In the genomic region with DNA sequence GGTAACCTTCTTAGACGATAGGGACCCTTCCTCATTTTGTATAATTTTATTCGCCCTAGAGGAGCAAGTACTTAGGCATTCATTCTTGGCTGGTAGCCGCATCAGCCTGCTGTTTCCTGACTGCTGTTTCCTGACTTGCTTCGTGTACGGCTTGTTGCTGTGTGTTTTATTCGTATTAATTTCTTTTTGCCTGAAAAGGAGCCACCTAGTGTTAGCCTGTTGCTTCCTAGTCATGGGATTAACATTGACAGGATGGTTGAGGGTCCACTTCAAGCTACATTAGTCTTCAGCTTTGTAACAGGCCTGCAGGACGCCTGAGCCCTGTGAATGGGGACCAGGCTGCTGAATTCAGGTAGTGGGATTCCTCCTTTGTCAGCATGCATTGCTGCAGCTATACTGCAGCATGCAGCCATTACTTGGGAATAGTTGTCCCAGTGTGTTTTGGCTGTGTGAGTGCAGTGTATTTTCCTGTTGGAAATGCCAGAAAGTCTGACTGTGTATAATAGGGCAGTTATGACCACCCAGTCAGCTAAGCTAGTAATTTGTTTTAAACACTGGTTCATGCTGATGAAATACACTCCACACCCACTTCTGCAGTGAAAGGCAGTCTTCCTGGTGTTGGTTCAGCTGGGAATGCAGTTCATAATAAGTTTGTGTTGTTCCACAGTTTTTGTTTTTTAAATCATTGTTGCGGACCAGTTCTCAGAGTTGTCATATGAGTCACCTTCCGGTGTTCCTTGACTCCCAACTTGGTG, we compare ENCODE assay signal across 12 mouse cellular contexts. TPM values are rescaled to one million over a fixed set of nuclear protein-coding genes. Genes with fewer than 3 reads are reported as not detected.
A peak's percentile ranks its signal among the peaks of the same experiment; 100 is the strongest.
DNase-seq lines count a peak whose midpoint lies in the region; ATAC-seq and TF ChIP-seq lines count a peak whose summit lies in the region.
"Had no signal": no experiment of that assay in that cellular context is flagged by ENCODE, and none has a peak within 500 bp of the region (broad histone marks: within the 10 kb centered on the region; RNA-seq: fewer than 3 reads in every experiment).

No protein-coding gene starts in this region.

- TF ChIP-seq EP300 in stomach, postnatal 0 days (optimal IDR thresholded peaks at IDR 0.05): no peak

- H3K27ac ChIP-seq in heart, embryonic 15.5 days: peak overlapping the region; percentile 39; the same call in 1 of the 2 replicates
- H3K27ac ChIP-seq in thymus, adult 2 months (ENCODE audit: control insufficient read depth, insufficient read depth, low read length): 0 out of 2 replicates have a peak overlapping the region, but pooled peaks have one; percentile 7
- no peak overlapping the region for H3K27ac ChIP-seq in intestine, postnatal 0 days (ENCODE audit: low read depth, low read length)
- peak overlapping the region; percentile 83 for H3K27ac ChIP-seq in stomach, postnatal 0 days (replicated peaks)
- H3K27ac ChIP-seq: hindbrain, embryonic 14.5 days had no signal

- intact Hi-C loops in heart, postnatal 36 days (cut with DNase I): no loop called here

- DNase-seq in heart, postnatal 36 days: no peak
- DNase-seq in thymus, adult 2 months: no peak
- no peak for DNase-seq in thymus, postnatal 4 days
- DNase-seq in stomach, postnatal 0 days (ENCODE audit: low spot score): peak; percentile 13
- no peak for DNase-seq in cerebellum, postnatal 10 days
- no peak for DNase-seq in embryo, embryonic 10 days (ENCODE audit: low spot score)
- DNase-seq: adrenal gland, postnatal 10 days; cerebellum, postnatal 14 days had no signal

- peaks cover 55% of the 10 kb centered on the region for H3K4me1 ChIP-seq in heart, embryonic 15.5 days (replicated peaks)
- peaks cover 30% of the 10 kb centered on the region for H3K4me1 ChIP-seq in thymus, adult 2 months (replicated peaks; ENCODE audit: control insufficient read depth, insufficient read depth, low read length)
- H3K4me1 ChIP-seq in intestine, postnatal 0 days (replicated peaks; ENCODE audit: control insufficient read depth, insufficient read depth, low read length): peaks cover 9% of the 10 kb centered on the region
- H3K4me1 ChIP-seq in stomach, postnatal 0 days (replicated peaks; ENCODE audit: control insufficient read depth, insufficient read depth): peaks cover 21% of the 10 kb centered on the region

- H3K27me3 ChIP-seq in heart, embryonic 15.5 days: no peaks in the 10 kb centered on the region
- no peaks in the 10 kb centered on the region for H3K27me3 ChIP-seq in thymus, adult 2 months (ENCODE audit: control insufficient read depth, insufficient read depth, low read length)
- H3K27me3 ChIP-seq in intestine, postnatal 0 days (replicated peaks; ENCODE audit: control insufficient read depth, insufficient read depth, low read length): no peaks in the 10 kb centered on the region
- H3K27me3 ChIP-seq in stomach, postnatal 0 days (ENCODE audit: control insufficient read depth, insufficient read depth, low read length): no peaks in the 10 kb centered on the region

- no peak overlapping the region for H3K4me3 ChIP-seq in heart, embryonic 15.5 days
- no peak overlapping the region for H3K4me3 ChIP-seq in thymus, adult 2 months (ENCODE audit: control insufficient read depth, insufficient read depth, low read length)
- H3K4me3 ChIP-seq in intestine, postnatal 0 days (ENCODE audit: low read depth, low read length): no peak overlapping the region
- no peak overlapping the region for H3K4me3 ChIP-seq in stomach, postnatal 0 days (ENCODE audit: low read depth, low read length)

- H3K9ac ChIP-seq in heart, embryonic 15.5 days: no peak overlapping the region
- H3K9ac ChIP-seq in intestine, postnatal 0 days (ENCODE audit: low read depth, low read length): no peak overlapping the region
- no peak overlapping the region for H3K9ac ChIP-seq in stomach, postnatal 0 days (ENCODE audit: low read length)
- H3K9ac ChIP-seq: hindbrain, embryonic 14.5 days had no signal

- no peak for ATAC-seq in heart, embryonic 15.5 days (replicated peaks; ENCODE audit: insufficient number of reproducible peaks, insufficient read depth, low FRiP score, low read depth)
- ATAC-seq in intestine, postnatal 0 days: no peak
- peak; percentile 55 for ATAC-seq in stomach, postnatal 0 days (ENCODE audit: low FRiP score, low TSS enrichment)
- ATAC-seq: forebrain, embryonic 16.5 days had no signal

- no peak overlapping the region for H3K4me2 ChIP-seq in heart, embryonic 15.5 days
- H3K4me2 ChIP-seq in intestine, postnatal 0 days (replicated peaks; ENCODE audit: low read depth): no peak overlapping the region
- H3K4me2 ChIP-seq in stomach, postnatal 0 days (replicated peaks; ENCODE audit: low read depth): no peak overlapping the region
- H3K4me2 ChIP-seq: hindbrain, embryonic 14.5 days had no signal

- TF ChIP-seq CTCF in thymus, adult 2 months (IDR thresholded peaks at IDR 0.05; ENCODE audit: borderline replicate concordance, control insufficient read depth, extremely low read depth, insufficient read depth, low read length, poor library complexity): no peak
- peak; percentile 40; the same call in 1 of the 2 replicates for TF ChIP-seq CTCF in intestine, postnatal 0 days (IDR thresholded peaks at IDR 0.05; ENCODE audit: low read depth)
- TF ChIP-seq CTCF in stomach, postnatal 0 days (IDR thresholded peaks at IDR 0.05; ENCODE audit: low read depth): peak; percentile 50

- H3K36me3 ChIP-seq in heart, embryonic 15.5 days: no peaks in the 10 kb centered on the region
- no peaks in the 10 kb centered on the region for H3K36me3 ChIP-seq in thymus, adult 2 months (ENCODE audit: control insufficient read depth, insufficient read depth, low read length)
- no peaks in the 10 kb centered on the region for H3K36me3 ChIP-seq in intestine, postnatal 0 days (ENCODE audit: control insufficient read depth, insufficient read depth)
- H3K36me3 ChIP-seq in stomach, postnatal 0 days (ENCODE audit: control insufficient read depth, insufficient read depth, low read length): no peaks in the 10 kb centered on the region

- 62% methylated on average over 9 of the region's 9 CpGs for WGBS in heart, embryonic 15.5 days
- 44% methylated on average over 9 of the region's 9 CpGs for WGBS in thymus, adult 2 months
- 61% methylated on average over 9 of the region's 9 CpGs for WGBS in intestine, postnatal 0 days
- 44% methylated on average over 9 of the region's 9 CpGs for WGBS in stomach, postnatal 0 days

- TF ChIP-seq POLR2A in thymus, adult 2 months (IDR thresholded peaks at IDR 0.05; ENCODE audit: control insufficient read depth, extremely low read depth, insufficient read depth, low read length, poor library complexity): no peak

- no peaks in the 10 kb centered on the region for H3K9me3 ChIP-seq in heart, embryonic 15.5 days (replicated peaks)
- no peaks in the 10 kb centered on the region for H3K9me3 ChIP-seq in intestine, postnatal 0 days (ENCODE audit: control insufficient read depth)
- no peaks in the 10 kb centered on the region for H3K9me3 ChIP-seq in stomach, postnatal 0 days (ENCODE audit: control insufficient read depth, low read length)

RNA-seq across cellular contexts. Expression of gene Sipa1l1, which starts 19.4 kb away (rescaled TPM):
- 16.9 and 22.3 TPM in 2 replicates for polyA plus RNA-seq in heart, embryonic 15.5 days (2015; fragmentation: Nextera tagmentation; extraction: Ambion mirVana)
- total RNA-seq in heart, postnatal 36 days (2021): 10 to 100 TPM in 1 of 2 experiments, 1 to 10 TPM in 1; 8.6 to 10.5 TPM
- polyA plus RNA-seq in thymus, adult 2 months (2012; rRNA removed): 43.7 and 50.0 TPM in 2 replicates
- polyA plus RNA-seq in intestine, postnatal 0 days (2015; fragmentation: Nextera tagmentation; extraction: Ambion mirVana): 10.2 and 12.6 TPM in 2 replicates
- polyA plus RNA-seq in stomach, postnatal 0 days (2015; fragmentation: Nextera tagmentation; extraction: Ambion mirVana): 9.2 and 9.7 TPM in 2 replicates
